25 mouse cellular contexts compared by ENCODE assay signal in genomic region chr4:128233458-128233857, GRCm38 (mm10). TPM values are rescaled to one million over a fixed set of nuclear protein-coding genes. Genes with fewer than 3 reads are reported as not detected.
DNase-seq lines count a peak whose midpoint lies in the region; ATAC-seq lines count a peak whose summit lies in the region.
"Had no signal": no experiment of that assay in that cellular context is flagged by ENCODE, and none has a peak within 500 bp of the region (broad histone marks: within the 10 kb centered on the region; RNA-seq: fewer than 3 reads in every experiment).

No protein-coding gene starts in this region.

- H3K27me3 ChIP-seq in forebrain, embryonic 14.5 days (replicated peaks; ENCODE audit: control insufficient read depth, insufficient read depth, low read length): no peaks in the 10 kb centered on the region
- no peaks in the 10 kb centered on the region for H3K27me3 ChIP-seq in forebrain, embryonic 13.5 days

- intact Hi-C loops in left cerebral cortex, postnatal 14 days (cut with DNase I): no loop called here
- intact Hi-C loops in left cerebral cortex, postnatal 10 days (cut with DNase I): loop anchor here (10.0 kb wide), 1 partner anchor 149 kb away; no protein-coding TSS in a partner anchor

- H3K36me3 ChIP-seq in forebrain, embryonic 14.5 days (ENCODE audit: control insufficient read depth, insufficient read depth, low read length): no peaks in the 10 kb centered on the region
- H3K36me3 ChIP-seq in forebrain, embryonic 13.5 days (ENCODE audit: poor library complexity, severe bottlenecking): no peaks in the 10 kb centered on the region
- H3K36me3 ChIP-seq: G1E had no signal

- H3K9me3 ChIP-seq in forebrain, embryonic 14.5 days (replicated peaks; ENCODE audit: control insufficient read depth, low read length): no peaks in the 10 kb centered on the region
- H3K9me3 ChIP-seq in forebrain, embryonic 13.5 days (replicated peaks): no peaks in the 10 kb centered on the region

- peak; percentile 34 for DNase-seq in forebrain, embryonic 14.5 days (ENCODE audit: low spot score)
- peak; percentile 47 to 60 for DNase-seq in left cerebral cortex, postnatal 14 days (ENCODE audit: low spot score in 2 of 2)
- no peak for DNase-seq in left cerebral cortex, postnatal 10 days (ENCODE audit: extremely low spot score in 1 of 2, low spot score in 2 of 2)
- peak; percentile 43 for DNase-seq in right cerebral cortex, postnatal 25 days
- no peak for DNase-seq in heart, adult 9 months (ENCODE audit: low spot score in 2 of 2)
- DNase-seq in adipocyte (ENCODE audit: low spot score): no peak
- DNase-seq: adrenal gland, postnatal 25 days; cerebellum, adult 2 months; cerebellum, postnatal 36 days; gastrocnemius, postnatal 10 days; heart, adult 18-20 months; heart, postnatal 36 days; kidney, adult 11 months; liver; spleen, adult 18-20 months; thymus, postnatal 4 days had no signal

- H3K4me3 ChIP-seq in forebrain, embryonic 14.5 days (ENCODE audit: low read depth, low read length): no peak overlapping the region
- H3K4me3 ChIP-seq in forebrain, embryonic 13.5 days: no peak overlapping the region

- no peak overlapping the region for H3K4me2 ChIP-seq in forebrain, embryonic 14.5 days (ENCODE audit: low read length)
- no peak overlapping the region for H3K4me2 ChIP-seq in forebrain, embryonic 13.5 days

- H3K27ac ChIP-seq in forebrain, embryonic 14.5 days (ENCODE audit: low read depth, low read length): no peak overlapping the region
- H3K27ac ChIP-seq in forebrain, embryonic 13.5 days: no peak overlapping the region

- ATAC-seq in forebrain, embryonic 14.5 days: no peak
- ATAC-seq in forebrain, embryonic 13.5 days: no peak
- peak; percentile 28; the same call in 1 of the 2 replicates for ATAC-seq in frontal cortex, adult (ENCODE audit: low TSS enrichment)
- ATAC-seq: midbrain, embryonic 16.5 days had no signal

- no peak overlapping the region for H3K9ac ChIP-seq in forebrain, embryonic 14.5 days (ENCODE audit: low read length)
- H3K9ac ChIP-seq in forebrain, embryonic 13.5 days: no peak overlapping the region

- WGBS in forebrain, embryonic 14.5 days: 61% methylated on average over 13 of the region's 13 CpGs
- WGBS in forebrain, embryonic 13.5 days: 73% methylated on average over 13 of the region's 13 CpGs

- no peaks in the 10 kb centered on the region for H3K4me1 ChIP-seq in forebrain, embryonic 14.5 days (ENCODE audit: control insufficient read depth, insufficient read depth, low read length)
- H3K4me1 ChIP-seq in forebrain, embryonic 13.5 days: peaks cover 3% of the 10 kb centered on the region; the same call in 1 of the 2 replicates

RNA-seq across cellular contexts. Expression of gene Hmgb4, which starts 27.3 kb away (rescaled TPM):
- not detected in 2 replicates for polyA plus RNA-seq in forebrain, embryonic 14.5 days (2014; fragmentation: Nextera tagmentation; extraction: Ambion mirVana)
- not detected in 2 replicates for polyA plus RNA-seq in forebrain, embryonic 13.5 days (2015; fragmentation: Nextera tagmentation; extraction: Ambion mirVana)
- under 1 TPM in 1 of 2 experiments, not detected in 1; 0.51 TPM for total RNA-seq in left cerebral cortex, postnatal 14 days (2021)
- under 1 TPM; 0.49 to 0.51 TPM for total RNA-seq in left cerebral cortex, postnatal 10 days (2021)
- total RNA-seq: adrenal gland, postnatal 25 days; gastrocnemius, postnatal 10 days; heart, adult 18-20 months; heart, postnatal 36 days; megakaryocyte-erythroid progenitor cell, adult 5-6 weeks; neutrophil, adult 5-6 weeks had no signal
- polyA plus RNA-seq: cerebellum, adult 2 months; G1E; heart, embryonic 14.5 days; kidney, embryonic 16.5 days; liver, embryonic 16.5 days had no signal

Comparison
In these comparisons a context has a peak if more than half of its experiments do, and no peak if none do; other contexts are left out.
1. DNase-seq: peak in forebrain, embryonic 14.5 days (single experiment), left cerebral cortex, postnatal 14 days (2 of 2) and right cerebral cortex, postnatal 25 days (single experiment); none in left cerebral cortex, postnatal 10 days (0 of 2), heart, adult 9 months (0 of 2) and adipocyte (single experiment).